Mouse (Mus musculus): ENCODE measurements around the gene Nkain2. TPM values are rescaled to one million over a fixed set of nuclear protein-coding genes. Genes with fewer than 3 reads are reported as not detected.
"Not testable (repeated sequence)": the region's sequence is repeated elsewhere in the genome, so short reads cannot be mapped to it uniquely, and the experiment has no call there.

Nkain2 gene
- polyA plus RNA-seq, 1 experiment from 2014 or later, result 8.0 TPM

- no peak overlapping the region for H3K4me3 ChIP-seq (replicated peaks)
- no peak overlapping the region for H3K9ac ChIP-seq (replicated peaks)
- no peak overlapping the region for H3K4me2 ChIP-seq (replicated peaks)
- ATAC-seq, result no peak
- 86% methylated on average over 2 of the region's 2 CpGs for WGBS
- no peaks in the 10 kb centered on the region for H3K9me3 ChIP-seq
- H3K36me3 ChIP-seq, result no peaks in the 10 kb centered on the region
- H3K4me1 ChIP-seq (replicated peaks), result no peaks in the 10 kb centered on the region
- H3K27me3 ChIP-seq, result no peaks in the 10 kb centered on the region
- H3K27ac ChIP-seq, result no peak overlapping the region
Observed at GRCm38 (mm10) chr10:32738989-32739388, 151.3 kb downstream of the Nkain2 start.

GRCm38 (mm10) chr10:32706579-32706978 lies 183.7 kb downstream of the Nkain2 start:
- not testable (repeated sequence) for H3K9ac ChIP-seq (replicated peaks); H3K4me3 ChIP-seq (replicated peaks); H3K4me2 ChIP-seq (replicated peaks); ATAC-seq; H3K4me1 ChIP-seq (replicated peaks); H3K36me3 ChIP-seq; H3K27ac ChIP-seq; H3K9me3 ChIP-seq; H3K27me3 ChIP-seq
- 71% methylated on average over 1 of the region's 1 CpGs for WGBS

- WGBS, result 88% methylated on average over 2 of the region's 2 CpGs
- ATAC-seq, result no peak
Observed at GRCm38 (mm10) chr10:32696661-32697060, 193.6 kb downstream of the Nkain2 start.

GRCm38 (mm10) chr10:32684548-32684947 lies 205.7 kb downstream of the Nkain2 start:
- no peak overlapping the region for H3K4me2 ChIP-seq (replicated peaks)
- no peaks in the 10 kb centered on the region for H3K36me3 ChIP-seq
- no peak overlapping the region for H3K4me3 ChIP-seq (replicated peaks)
- H3K9me3 ChIP-seq, result no peaks in the 10 kb centered on the region
- no peak for ATAC-seq
- H3K4me1 ChIP-seq (replicated peaks), result no peaks in the 10 kb centered on the region
- no peak overlapping the region for H3K27ac ChIP-seq
- H3K27me3 ChIP-seq, result no peaks in the 10 kb centered on the region
- no peak overlapping the region for H3K9ac ChIP-seq (replicated peaks)

More at GRCm38 (mm10) chr10:32696661-32697060, 193.6 kb downstream of the Nkain2 start:
- Histone ChIP-seq H3K9ac (replicated peaks) (no peak overlapping the region), H3K4me2 (replicated peaks) (no peak overlapping the region), H3K4me1 (replicated peaks) (no peaks in the 10 kb centered on the region), H3K27me3 (no peaks in the 10 kb centered on the region), H3K4me3 (replicated peaks) (no peak overlapping the region), H3K27ac (no peak overlapping the region), H3K9me3 (no peaks in the 10 kb centered on the region), H3K36me3 (no peaks in the 10 kb centered on the region)

GRCm38 (mm10) chr10:32640256-32640655 lies 250.0 kb downstream of the Nkain2 start:
- H3K4me3 ChIP-seq (replicated peaks), result no peak overlapping the region
- H3K4me2 ChIP-seq (replicated peaks), result no peak overlapping the region
- H3K9ac ChIP-seq (replicated peaks), result no peak overlapping the region
- no peaks in the 10 kb centered on the region for H3K9me3 ChIP-seq
- ATAC-seq, result no peak
- H3K27me3 ChIP-seq, result no peaks in the 10 kb centered on the region
- no peaks in the 10 kb centered on the region for H3K36me3 ChIP-seq
- 70% methylated on average over 3 of the region's 3 CpGs for whole genome bisulfite sequencing
- no peak overlapping the region for H3K27ac ChIP-seq
- H3K4me1 ChIP-seq (replicated peaks), result peaks cover 3% of the 10 kb centered on the region; the same call in 1 of the 2 replicates

- Histone ChIP-seq H3K4me1 (replicated peaks) (peaks cover 3% of the 10 kb centered on the region; the same call in 1 of the 2 replicates), H3K9ac (replicated peaks) (no peak overlapping the region), H3K36me3 (no peaks in the 10 kb centered on the region), H3K27me3 (no peaks in the 10 kb centered on the region), H3K4me3 (replicated peaks) (no peak overlapping the region), H3K4me2 (replicated peaks) (no peak overlapping the region), H3K27ac (no peak overlapping the region), H3K9me3 (no peaks in the 10 kb centered on the region)
- ATAC-seq, result peak; percentile 62; the same call in 1 of the 2 replicates
Observed at GRCm38 (mm10) chr10:32639173-32639572, 251.1 kb downstream of the Nkain2 start.

- Histone ChIP-seq H3K36me3 (no peaks in the 10 kb centered on the region), H3K27me3 (no peaks in the 10 kb centered on the region), H3K4me2 (replicated peaks) (no peak overlapping the region), H3K4me3 (replicated peaks) (no peak overlapping the region), H3K9me3 (no peaks in the 10 kb centered on the region), H3K4me1 (replicated peaks) (no peaks in the 10 kb centered on the region), H3K9ac (replicated peaks) (no peak overlapping the region), H3K27ac (no peak overlapping the region)
- WGBS, result 98% methylated on average over 2 of the region's 2 CpGs
- no peak for ATAC-seq
Observed at GRCm38 (mm10) chr10:32631043-32631442, 259.2 kb downstream of the Nkain2 start.

- Histone ChIP-seq H3K27me3 (no peaks in the 10 kb centered on the region), H3K4me1 (replicated peaks) (no peaks in the 10 kb centered on the region), H3K4me3 (replicated peaks) (no peak overlapping the region), H3K9me3 (no peaks in the 10 kb centered on the region), H3K36me3 (no peaks in the 10 kb centered on the region), H3K27ac (no peak overlapping the region), H3K4me2 (replicated peaks) (no peak overlapping the region), H3K9ac (replicated peaks) (no peak overlapping the region)
- no peak for ATAC-seq
Observed at GRCm38 (mm10) chr10:32604448-32604847, 285.8 kb downstream of the Nkain2 start.

GRCm38 (mm10) chr10:32602798-32603197 lies 287.5 kb downstream of the Nkain2 start:
- Histone ChIP-seq H3K27ac (no peak overlapping the region), H3K4me1 (replicated peaks) (no peaks in the 10 kb centered on the region), H3K9ac (replicated peaks) (no peak overlapping the region), H3K4me3 (replicated peaks) (no peak overlapping the region), H3K4me2 (replicated peaks) (no peak overlapping the region), H3K27me3 (no peaks in the 10 kb centered on the region), H3K36me3 (no peaks in the 10 kb centered on the region), H3K9me3 (no peaks in the 10 kb centered on the region)
- 81% methylated on average over 4 of the region's 4 CpGs for WGBS
- ATAC-seq, result no peak

GRCm38 (mm10) chr10:32594998-32595397 lies 295.3 kb downstream of the Nkain2 start:
- WGBS, result 81% methylated on average over 2 of the region's 2 CpGs
- no peak for ATAC-seq
- Histone ChIP-seq H3K9me3 (no peaks in the 10 kb centered on the region), H3K27ac (no peak overlapping the region), H3K36me3 (no peaks in the 10 kb centered on the region), H3K4me2 (replicated peaks) (no peak overlapping the region), H3K27me3 (no peaks in the 10 kb centered on the region), H3K4me3 (replicated peaks) (no peak overlapping the region), H3K9ac (replicated peaks) (no peak overlapping the region), H3K4me1 (replicated peaks) (no peaks in the 10 kb centered on the region)

GRCm38 (mm10) chr10:32577276-32577580 lies 313.0 kb downstream of the Nkain2 start:
- Histone ChIP-seq H3K4me1 (replicated peaks) (0 out of 2 replicates have a peak, but pooled peaks cover 4% of the 10 kb centered on the region), H3K27ac (peak overlapping the region; percentile 51; the same call in 1 of the 2 replicates), H3K27me3 (no peaks in the 10 kb centered on the region), H3K36me3 (no peaks in the 10 kb centered on the region), H3K4me3 (replicated peaks) (no peak overlapping the region), H3K4me2 (replicated peaks) (no peak overlapping the region), H3K9me3 (no peaks in the 10 kb centered on the region), H3K9ac (replicated peaks) (no peak overlapping the region)
- WGBS, result 17% methylated on average over 3 of the region's 3 CpGs
- ATAC-seq, result no peak; the same call in none of the 2 replicates

GRCm38 (mm10) chr10:32576559-32577275 lies 313.5 kb downstream of the Nkain2 start:
- 5% methylated on average over 2 of the region's 2 CpGs for WGBS
- Histone ChIP-seq H3K9ac (replicated peaks) (no peak overlapping the region), H3K9me3 (no peaks in the 10 kb centered on the region), H3K27me3 (no peaks in the 10 kb centered on the region), H3K36me3 (no peaks in the 10 kb centered on the region), H3K27ac (peak overlapping the region; percentile 51; the same call in 1 of the 2 replicates), H3K4me3 (replicated peaks) (no peak overlapping the region), H3K4me1 (replicated peaks) (0 out of 2 replicates have a peak, but pooled peaks cover 4% of the 10 kb centered on the region), H3K4me2 (replicated peaks) (no peak overlapping the region)
- ATAC-seq, result peak; percentile 88

- Histone ChIP-seq H3K9me3 (no peaks in the 10 kb centered on the region), H3K27ac (no peak overlapping the region), H3K36me3 (no peaks in the 10 kb centered on the region), H3K4me2 (replicated peaks) (no peak overlapping the region), H3K9ac (replicated peaks) (no peak overlapping the region), H3K4me3 (replicated peaks) (no peak overlapping the region), H3K4me1 (replicated peaks) (no peaks in the 10 kb centered on the region), H3K27me3 (no peaks in the 10 kb centered on the region)
- ATAC-seq, result no peak
- 77% methylated on average over 3 of the region's 3 CpGs for WGBS
Observed at GRCm38 (mm10) chr10:32557673-32558072, 332.6 kb downstream of the Nkain2 start.
